ENCODE assay signal across 9 mouse cellular contexts in genomic region chr17:17828191-17828981, GRCm38 (mm10). TPM values are rescaled to one million over a fixed set of nuclear protein-coding genes. Genes with fewer than 3 reads are reported as not detected.
DNase-seq lines count a peak whose midpoint lies in the region; ATAC-seq and TF ChIP-seq lines count a peak whose summit lies in the region.
"Had no signal": no experiment of that assay in that cellular context is flagged by ENCODE, and none has a peak within 500 bp of the region (broad histone marks: within the 10 kb centered on the region; RNA-seq: fewer than 3 reads in every experiment).

No protein-coding gene starts in this region.

- under 1% methylated on average over 12 of the region's 15 CpGs for WGBS in heart, embryonic 15.5 days
- WGBS in lung, postnatal 0 days = 3% methylated on average over 9 of the region's 15 CpGs

- H3K27ac ChIP-seq in embryonic fibroblast, embryonic 13.5 days (ENCODE audit: insufficient read depth, low read length) = peak overlapping the region; percentile 99
- peak overlapping the region; percentile 100 for H3K27ac ChIP-seq in heart, embryonic 15.5 days
- H3K27ac ChIP-seq in lung, postnatal 0 days (ENCODE audit: low read length) = peak overlapping the region; percentile 99

- TF ChIP-seq POLR2A in embryonic fibroblast, embryonic 13.5 days (IDR thresholded peaks at IDR 0.05; ENCODE audit: low read depth, low read length) = peak; percentile 83

- DNase-seq in G1E (ENCODE audit: low spot score) = peak; percentile 61
- peak; percentile 65 for DNase-seq in adrenal gland, postnatal 25 days
- DNase-seq in kidney, postnatal 10 days = peak; percentile 78
- peak; percentile 81 for DNase-seq in lung, postnatal 0 days (ENCODE audit: low spot score)
- DNase-seq in right cerebral cortex, adult 18-20 months = peak; percentile 40
- no peak for DNase-seq in spleen, postnatal 4 days (ENCODE audit: low spot score in 2 of 2)

- TF ChIP-seq EP300 in lung, postnatal 0 days (IDR thresholded peaks at IDR 0.05) = no peak; the same call in 1 of the 2 replicates

- peak overlapping the region; percentile 95 for H3K9ac ChIP-seq in heart, embryonic 15.5 days
- H3K9ac ChIP-seq in lung, postnatal 0 days (replicated peaks; ENCODE audit: low read depth) = peak overlapping the region; percentile 76

- H3K27me3 ChIP-seq in G1E (ENCODE audit: insufficient read depth, low read length) = peaks cover 33% of the 10 kb centered on the region
- no peaks in the 10 kb centered on the region for H3K27me3 ChIP-seq in heart, embryonic 15.5 days
- no peaks in the 10 kb centered on the region for H3K27me3 ChIP-seq in lung, postnatal 0 days (replicated peaks; ENCODE audit: insufficient read depth, low read length)

- peaks cover 40% of the 10 kb centered on the region for H3K4me1 ChIP-seq in G1E (ENCODE audit: insufficient read depth, low read depth, low read length)
- H3K4me1 ChIP-seq in embryonic fibroblast, embryonic 13.5 days (ENCODE audit: control insufficient read depth, insufficient read depth, low read length) = peaks cover 18% of the 10 kb centered on the region
- H3K4me1 ChIP-seq in heart, embryonic 15.5 days (replicated peaks) = peaks cover 40% of the 10 kb centered on the region
- no peaks in the 10 kb centered on the region; the same call in 1 of the 2 replicates for H3K4me1 ChIP-seq in lung, postnatal 0 days (ENCODE audit: insufficient read depth, low read depth, low read length)

- no peak for TF ChIP-seq CTCF in G1E (IDR thresholded peaks at IDR 0.05; ENCODE audit: low read depth, low read length)
- TF ChIP-seq CTCF in embryonic fibroblast, embryonic 13.5 days (IDR thresholded peaks at IDR 0.05; ENCODE audit: borderline replicate concordance, insufficient read depth, low read length) = no peak
- TF ChIP-seq CTCF in lung, postnatal 0 days (IDR thresholded peaks at IDR 0.05) = no peak

- H3K9me3 ChIP-seq in G1E (replicated peaks) = no peaks in the 10 kb centered on the region
- H3K9me3 ChIP-seq in heart, embryonic 15.5 days (replicated peaks) = no peaks in the 10 kb centered on the region
- no peaks in the 10 kb centered on the region for H3K9me3 ChIP-seq in lung, postnatal 0 days (ENCODE audit: low read length)

- 0 out of 2 replicates have a peak, but pooled peaks have one; percentile 10 for ATAC-seq in G1E (ENCODE audit: extremely low read depth, insufficient number of reproducible peaks, low FRiP score, poor library complexity, severe bottlenecking)
- ATAC-seq in heart, embryonic 15.5 days (replicated peaks; ENCODE audit: insufficient number of reproducible peaks, insufficient read depth, low FRiP score, low read depth) = peak; percentile 51
- ATAC-seq in lung, postnatal 0 days = peak; percentile 21

- H3K4me2 ChIP-seq in heart, embryonic 15.5 days = peak overlapping the region; percentile 79
- H3K4me2 ChIP-seq in lung, postnatal 0 days (replicated peaks; ENCODE audit: low read depth, low read length) = peak overlapping the region; percentile 91

- no peaks in the 10 kb centered on the region for H3K36me3 ChIP-seq in G1E (replicated peaks)
- peaks cover 17% of the 10 kb centered on the region for H3K36me3 ChIP-seq in heart, embryonic 15.5 days
- H3K36me3 ChIP-seq in lung, postnatal 0 days (ENCODE audit: insufficient read depth, low read length) = no peaks in the 10 kb centered on the region

- peak overlapping the region; percentile 74 for H3K4me3 ChIP-seq in G1E (ENCODE audit: low read depth, low read length)
- H3K4me3 ChIP-seq in embryonic fibroblast, embryonic 13.5 days (ENCODE audit: insufficient read depth, low read length) = peak overlapping the region; percentile 98
- H3K4me3 ChIP-seq in heart, embryonic 15.5 days = peak overlapping the region; percentile 96
- H3K4me3 ChIP-seq in lung, postnatal 0 days (ENCODE audit: low read depth, low read length) = peak overlapping the region; percentile 94

RNA-seq across cellular contexts. Expression of gene Spaca6, which starts 1.4 kb away (rescaled TPM):
- total RNA-seq in G1E (2014; fragmentation: Nextera tagmentation) (19.9 and 32.0 TPM in 2 replicates), G1E (2017) (2.4 and 4.5 TPM in 2 replicates)
- 5.5 and 6.4 TPM in 2 replicates for polyA plus RNA-seq in G1E (2012)
- 82.8 and 108 TPM in 2 replicates for total RNA-seq in adrenal gland, postnatal 25 days (2021)
- 122 and 140 TPM in 2 replicates for polyA plus RNA-seq in embryonic fibroblast, embryonic 13.5 days (2011; ENCODE audit: insufficient read length, low read depth, missing spikeins)
- 17.2 and 23.1 TPM in 2 replicates for polyA plus RNA-seq in heart, embryonic 15.5 days (2015; fragmentation: Nextera tagmentation; extraction: Ambion mirVana)
- 16.6 and 17.9 TPM in 2 replicates for polyA plus RNA-seq in lung, postnatal 0 days (2015; fragmentation: Nextera tagmentation; extraction: Ambion mirVana)

RNA-seq across cellular contexts. Expression of gene Has1, which starts 26.6 kb away (rescaled TPM):
- not detected in 2 replicates for total RNA-seq in G1E (2014; fragmentation: Nextera tagmentation)
- total RNA-seq in G1E (2017) = 0.33 TPM in 1 of 2 replicates, not detected in the other
- polyA plus RNA-seq in G1E (2012) = not detected in 2 replicates
- total RNA-seq in adrenal gland, postnatal 25 days (2021) = not detected in 2 replicates
- polyA plus RNA-seq in embryonic fibroblast, embryonic 13.5 days (2011; ENCODE audit: insufficient read length, low read depth, missing spikeins) = 0.32 TPM in 1 of 2 replicates, not detected in the other
- polyA plus RNA-seq in heart, embryonic 15.5 days (2015; fragmentation: Nextera tagmentation; extraction: Ambion mirVana) = 0.66 and 0.79 TPM in 2 replicates
- 1.9 and 2.4 TPM in 2 replicates for polyA plus RNA-seq in lung, postnatal 0 days (2015; fragmentation: Nextera tagmentation; extraction: Ambion mirVana)

RNA-seq across cellular contexts. Expression of gene Fpr1, which starts 55.4 kb away (rescaled TPM):
- total RNA-seq in G1E (2014; fragmentation: Nextera tagmentation) (not detected in 2 replicates), G1E (2017) (0.27 TPM in 1 of 2 replicates, not detected in the other)
- polyA plus RNA-seq in G1E (2012) = not detected in 2 replicates
- 0.24 TPM in 1 of 2 replicates, not detected in the other for total RNA-seq in adrenal gland, postnatal 25 days (2021)
- polyA plus RNA-seq in embryonic fibroblast, embryonic 13.5 days (2011; ENCODE audit: insufficient read length, low read depth, missing spikeins) = not detected in 2 replicates
- 0.38 and 0.58 TPM in 2 replicates for polyA plus RNA-seq in heart, embryonic 15.5 days (2015; fragmentation: Nextera tagmentation; extraction: Ambion mirVana)
- 13.7 and 14.9 TPM in 2 replicates for polyA plus RNA-seq in lung, postnatal 0 days (2015; fragmentation: Nextera tagmentation; extraction: Ambion mirVana)
- total RNA-seq: layer of hippocampus, postnatal 14 days had no signal

RNA-seq across cellular contexts. Expression of gene Fpr2, which starts 59.2 kb away (rescaled TPM):
- total RNA-seq in G1E (2014; fragmentation: Nextera tagmentation) = not detected in 2 replicates
- total RNA-seq in G1E (2017) = 0.16 TPM in 1 of 2 replicates, not detected in the other
- not detected in 2 replicates for polyA plus RNA-seq in G1E (2012)
- total RNA-seq in adrenal gland, postnatal 25 days (2021) = not detected in 2 replicates
- not detected in 2 replicates for polyA plus RNA-seq in embryonic fibroblast, embryonic 13.5 days (2011; ENCODE audit: insufficient read length, low read depth, missing spikeins)
- polyA plus RNA-seq in heart, embryonic 15.5 days (2015; fragmentation: Nextera tagmentation; extraction: Ambion mirVana) = 0.11 and 0.44 TPM in 2 replicates
- 12.6 and 15.4 TPM in 2 replicates for polyA plus RNA-seq in lung, postnatal 0 days (2015; fragmentation: Nextera tagmentation; extraction: Ambion mirVana)
- total RNA-seq: layer of hippocampus, postnatal 14 days had no signal

RNA-seq across cellular contexts. Expression of gene Fpr3, which starts 59.3 kb away (rescaled TPM):
- total RNA-seq in G1E (2014; fragmentation: Nextera tagmentation) = not detected in 2 replicates
- total RNA-seq in G1E (2017) = not detected in 2 replicates
- not detected in 2 replicates for polyA plus RNA-seq in G1E (2012)
- not detected in 2 replicates for total RNA-seq in adrenal gland, postnatal 25 days (2021)
- polyA plus RNA-seq in embryonic fibroblast, embryonic 13.5 days (2011; ENCODE audit: insufficient read length, low read depth, missing spikeins) = not detected in 2 replicates
- polyA plus RNA-seq in heart, embryonic 15.5 days (2015; fragmentation: Nextera tagmentation; extraction: Ambion mirVana) = not detected in 2 replicates
- not detected in 2 replicates for polyA plus RNA-seq in lung, postnatal 0 days (2015; fragmentation: Nextera tagmentation; extraction: Ambion mirVana)
- total RNA-seq: layer of hippocampus, postnatal 14 days had no signal

Comparison
In these comparisons a context has a peak if more than half of its experiments do, and no peak if none do; other contexts are left out.
1. DNase-seq: peak in G1E (single experiment), adrenal gland, postnatal 25 days (single experiment), kidney, postnatal 10 days (single experiment), lung, postnatal 0 days (single experiment) and right cerebral cortex, adult 18-20 months (single experiment); none in spleen, postnatal 4 days (0 of 2).
2. Peak in every context shown above with its lines, with median percentiles within 50 percentile points of each other: ATAC-seq, H3K4me3 ChIP-seq and H3K27ac ChIP-seq.